ENCODE assay signal across 8 mouse cellular contexts in the genomic region with DNA sequence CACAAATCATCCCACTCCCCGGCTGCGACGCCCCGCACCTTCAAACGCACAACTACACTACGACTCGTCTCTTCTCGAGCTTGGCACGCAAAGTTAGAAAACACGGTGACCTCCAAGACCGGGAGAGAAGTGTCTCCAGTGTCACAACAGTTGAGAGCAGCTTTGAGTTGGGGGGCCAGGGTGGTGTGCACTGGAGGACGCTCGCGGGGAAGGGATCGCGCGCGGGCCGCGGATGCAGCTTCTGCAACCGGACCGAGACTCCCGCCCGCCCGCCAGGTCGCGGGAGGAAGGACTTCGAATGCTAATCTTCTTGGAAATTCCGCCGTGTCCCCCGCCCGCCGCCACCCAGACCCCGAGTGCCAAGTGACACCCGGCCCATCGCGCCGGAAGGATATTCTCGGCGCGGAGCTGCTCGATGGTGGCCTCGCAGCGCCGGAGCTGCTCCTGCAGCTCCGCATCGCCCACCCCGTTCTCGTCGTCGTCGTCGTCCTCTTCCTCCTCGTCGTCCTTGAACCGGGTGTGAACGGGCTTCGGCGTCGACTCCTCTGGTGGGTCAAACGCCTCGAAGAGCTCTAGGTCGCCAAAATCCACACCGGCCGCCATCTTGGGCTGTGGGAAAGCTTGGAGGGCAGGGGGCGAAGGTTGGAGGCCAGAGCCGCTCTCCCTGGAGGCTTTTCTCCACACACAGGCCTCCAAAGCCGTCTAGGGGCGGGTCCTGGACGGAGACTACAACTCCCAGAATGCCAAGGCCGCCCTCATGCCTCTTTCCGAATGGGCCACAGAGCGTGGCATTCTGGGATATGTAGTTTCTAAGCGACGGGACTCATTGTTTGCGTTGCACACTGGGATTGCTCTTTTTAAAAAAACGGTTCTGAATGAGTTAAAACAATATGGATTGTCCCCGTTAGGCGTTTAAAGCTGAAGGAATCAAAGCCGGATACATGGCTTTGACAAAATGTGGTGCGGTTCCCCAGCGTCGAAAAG. TPM values are rescaled to one million over a fixed set of nuclear protein-coding genes. Genes with fewer than 3 reads are reported as not detected.
DNase-seq lines count a peak whose midpoint lies in the region; ATAC-seq lines count a peak whose summit lies in the region.

A gene (minus strand): TSS at position 773 of the 984 bp plus-strand sequence.

- H3K4me1 ChIP-seq in hindbrain, embryonic 16.5 days (ENCODE audit: control insufficient read depth, insufficient read depth, low read depth, low read length): peaks cover 19% of the 10 kb centered on the region

- peak within 1 kb of the TSS; percentile 68 for H3K4me2 ChIP-seq in hindbrain, embryonic 16.5 days (ENCODE audit: low read length)

- H3K36me3 ChIP-seq in hindbrain, embryonic 16.5 days (ENCODE audit: control insufficient read depth, insufficient read depth, low read length): 0 out of 2 replicates have a peak, but pooled peaks cover 3% of the 10 kb centered on the region
- H3K36me3 ChIP-seq in macrophage (ENCODE audit: inconsistent target): no peaks in the 10 kb centered on the region; the same call in 1 of the 2 replicates

- H3K79me2 ChIP-seq in macrophage (ENCODE audit: inconsistent target): peaks cover 52% of the 10 kb centered on the region

- peak within 1 kb of the TSS; percentile 93 for H3K27ac ChIP-seq in hindbrain, embryonic 16.5 days (ENCODE audit: low read depth, low read length)
- H3K27ac ChIP-seq in macrophage: peak within 1 kb of the TSS; percentile 61

- no peaks in the 10 kb centered on the region for H3K27me3 ChIP-seq in hindbrain, embryonic 16.5 days (replicated peaks; ENCODE audit: control insufficient read depth, insufficient read depth, low read length)

- peak; percentile 87 for DNase-seq in WW6 (ENCODE audit: low read depth, low spot score)
- peak; percentile 81 to 94 for DNase-seq in cerebellum, postnatal 4 days (ENCODE audit: low spot score in 2 of 2)
- DNase-seq in gastrocnemius, adult 18-20 months (ENCODE audit: low spot score): peak; percentile 98
- peak; percentile 94 to 97 for DNase-seq in left cerebral cortex, adult 18-20 months (ENCODE audit: low spot score in 2 of 2)
- DNase-seq in right cerebral cortex, adult 18-20 months: peak; percentile 97
- DNase-seq in urinary bladder, postnatal 10 days (ENCODE audit: low spot score): peak; percentile 63

- no peaks in the 10 kb centered on the region for H3K9me3 ChIP-seq in hindbrain, embryonic 16.5 days (ENCODE audit: control insufficient read depth, low read length)

- under 1% methylated on average over 67 of the region's 83 CpGs for WGBS in hindbrain, embryonic 16.5 days
- WGBS in macrophage (ENCODE audit: missing documents): under 1% methylated on average over 69 of the region's 83 CpGs

- peak; percentile 100 for ATAC-seq in hindbrain, embryonic 16.5 days

- peak within 1 kb of the TSS; percentile 88 for H3K4me3 ChIP-seq in hindbrain, embryonic 16.5 days (ENCODE audit: low read length)
- H3K4me3 ChIP-seq in macrophage (ENCODE audit: inconsistent target): peak within 1 kb of the TSS; percentile 84

- H3K9ac ChIP-seq in hindbrain, embryonic 16.5 days (ENCODE audit: low read depth, low read length): peak within 1 kb of the TSS; percentile 89

RNA-seq across cellular contexts. Expression of the gene that starts here (rescaled TPM):
- 10 to 100 TPM; 16.2 to 18.0 TPM for total RNA-seq in gastrocnemius, adult 18-20 months (2021)
- 48.6 and 58.6 TPM in 2 replicates for polyA plus RNA-seq in hindbrain, embryonic 16.5 days (2015; fragmentation: Nextera tagmentation; extraction: Ambion mirVana)
- 10 to 100 TPM; 43.0 to 49.4 TPM for total RNA-seq in left cerebral cortex, adult 18-20 months (2021)
- total RNA-seq in macrophage (2018; cell fraction: chromatin; rRNA removed): 100 to 1,000 TPM in 22 of 26 experiments, 10 to 100 TPM in 4; 75.4 to 223 (median 154) TPM
- 10 to 100 TPM; 11.2 to 32.0 (median 20.7) TPM for total RNA-seq in macrophage (2018; cell fraction: cytosol; rRNA removed)
- 100 to 1,000 TPM in 7 of 26 experiments, 10 to 100 TPM in 19; 45.3 to 136 (median 77.2) TPM for total RNA-seq in macrophage (2018; cell fraction: nucleus; rRNA removed)
- 25.4 to 34.6 TPM (median 29.5 TPM) in 3 replicates for polyA plus RNA-seq in macrophage (2018)

Comparison
In these comparisons a context has a peak if more than half of its experiments do, and no peak if none do; other contexts are left out.
1. Peak in every context shown above with its lines: DNase-seq, ATAC-seq, H3K4me3 ChIP-seq and H3K27ac ChIP-seq.